Mouse (Mus musculus): ENCODE results near the gene Cyfip2. TPM values are rescaled to one million over a fixed set of nuclear protein-coding genes. Genes with fewer than 3 reads are reported as not detected.

Cyfip2 gene
- polyA plus RNA-seq, 2 experiments = 6.5 to 7.8 TPM

DNA sequence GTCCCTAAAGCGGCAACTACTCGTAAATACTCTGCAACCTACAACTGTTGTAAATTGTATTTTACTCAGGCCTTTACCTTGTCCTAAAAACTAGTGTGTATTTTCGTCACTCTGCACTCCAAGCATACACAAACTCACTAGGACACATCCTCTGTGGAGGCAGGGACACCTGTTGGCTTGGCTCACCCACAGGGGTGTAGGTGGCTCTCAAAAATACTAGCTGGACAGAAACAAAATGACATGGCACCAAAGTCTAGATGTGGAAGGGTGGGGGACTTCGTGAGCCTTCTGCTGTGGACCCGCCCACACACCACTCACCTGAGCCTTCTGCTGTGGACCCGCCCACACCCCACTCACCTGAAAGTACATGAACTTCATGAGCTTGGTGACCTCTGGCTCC, 28.9 kb downstream of the Cyfip2 start:
- Histone ChIP-seq H3K4me2 (replicated peaks; ENCODE audit: low read depth, low read length, severe bottlenecking) (no peak overlapping the region), H3K27me3 (ENCODE audit: control insufficient read depth, insufficient read depth, low read length) (no peaks in the 10 kb centered on the region), H3K27ac (replicated peaks; ENCODE audit: low read depth, low read length) (no peak overlapping the region), H3K9me3 (ENCODE audit: control insufficient read depth, low read length) (no peaks in the 10 kb centered on the region), H3K4me1 (ENCODE audit: control insufficient read depth, insufficient read depth, low read length) (no peaks in the 10 kb centered on the region), H3K36me3 (ENCODE audit: control insufficient read depth, insufficient read depth, low read length) (peaks cover 12% of the 10 kb centered on the region; the same call in 1 of the 2 replicates), H3K4me3 (replicated peaks; ENCODE audit: low read length) (no peak overlapping the region), H3K9ac (ENCODE audit: low read depth, low read length, severe bottlenecking) (no peak overlapping the region)
- WGBS = 86% methylated on average over 6 of the region's 6 CpGs
- no peak for TF ChIP-seq POLR2A (IDR thresholded peaks at IDR 0.05; ENCODE audit: borderline replicate concordance, extremely low read depth, insufficient read depth, insufficient read length)
- DNase-seq (ENCODE audit: low spot score) (no peak), ATAC-seq (ENCODE audit: low FRiP score, low read depth) (no peak)

DNA sequence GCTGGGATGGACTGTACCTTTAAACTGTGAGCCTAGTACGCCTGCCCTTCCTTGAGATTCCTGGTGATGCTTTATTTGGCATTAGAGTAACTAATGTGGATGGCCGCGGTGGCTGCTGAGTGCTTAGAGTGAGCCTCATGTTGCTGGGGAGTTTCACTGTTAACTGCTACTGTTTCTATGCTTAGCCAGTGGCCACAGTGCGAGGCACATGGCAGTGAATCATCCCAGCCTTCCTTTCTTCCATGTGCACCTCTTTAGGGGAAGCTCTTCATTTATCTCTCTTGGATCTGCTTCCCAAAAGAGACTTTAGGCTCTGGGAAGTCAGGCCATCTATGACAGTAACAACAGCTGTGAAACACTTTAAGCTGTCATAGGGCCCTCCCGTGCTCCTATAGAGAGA, 30.0 kb downstream of the Cyfip2 start:
- Histone ChIP-seq H3K36me3 (ENCODE audit: control insufficient read depth, insufficient read depth, low read length) (peaks cover 12% of the 10 kb centered on the region), H3K4me2 (replicated peaks; ENCODE audit: low read depth, low read length, severe bottlenecking) (no peak overlapping the region), H3K9ac (ENCODE audit: low read depth, low read length, severe bottlenecking) (no peak overlapping the region), H3K9me3 (ENCODE audit: control insufficient read depth, low read length) (no peaks in the 10 kb centered on the region), H3K4me1 (ENCODE audit: control insufficient read depth, insufficient read depth, low read length) (no peaks in the 10 kb centered on the region), H3K27ac (replicated peaks; ENCODE audit: low read depth, low read length) (no peak overlapping the region), H3K27me3 (ENCODE audit: control insufficient read depth, insufficient read depth, low read length) (no peaks in the 10 kb centered on the region), H3K4me3 (replicated peaks; ENCODE audit: low read length) (no peak overlapping the region)
- no peak for TF ChIP-seq POLR2A (IDR thresholded peaks at IDR 0.05; ENCODE audit: borderline replicate concordance, extremely low read depth, insufficient read depth, insufficient read length)
- DNase-seq (ENCODE audit: low spot score) (no peak), ATAC-seq (ENCODE audit: low FRiP score, low read depth) (no peak)
- 90% methylated on average over 5 of the region's 5 CpGs for WGBS

DNA sequence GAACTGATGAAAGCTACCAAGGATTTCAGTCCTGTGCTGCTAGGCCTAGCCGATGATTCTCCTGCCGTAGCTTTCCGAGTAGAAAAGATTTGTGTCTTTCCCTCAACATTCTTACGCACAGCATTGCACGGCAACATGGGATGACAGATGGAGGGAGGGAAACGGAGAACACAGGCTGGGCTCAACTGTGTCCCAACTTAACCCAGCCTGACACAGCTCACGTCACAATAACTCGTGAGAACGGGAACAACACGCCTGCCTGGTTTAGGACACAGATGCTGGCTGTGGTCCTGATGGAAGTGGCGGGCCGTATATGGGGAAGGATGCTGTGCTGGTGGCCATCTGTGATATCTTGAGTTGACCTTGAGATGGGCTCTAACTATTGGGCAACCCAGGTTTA, 34.0 kb downstream of the Cyfip2 start:
- no peak for ATAC-seq (ENCODE audit: low FRiP score, low read depth)
- H3K9me3 ChIP-seq (ENCODE audit: control insufficient read depth, low read length) = no peaks in the 10 kb centered on the region
- no peak for DNase-seq (ENCODE audit: low spot score)
- H3K36me3 ChIP-seq (ENCODE audit: control insufficient read depth, insufficient read depth, low read length) = peaks cover 11% of the 10 kb centered on the region
- H3K4me3 ChIP-seq (replicated peaks; ENCODE audit: low read length) = no peak overlapping the region
- no peak overlapping the region for H3K27ac ChIP-seq (replicated peaks; ENCODE audit: low read depth, low read length)
- H3K27me3 ChIP-seq (ENCODE audit: control insufficient read depth, insufficient read depth, low read length) = no peaks in the 10 kb centered on the region
- no peak for TF ChIP-seq POLR2A (IDR thresholded peaks at IDR 0.05; ENCODE audit: borderline replicate concordance, extremely low read depth, insufficient read depth, insufficient read length)
- no peaks in the 10 kb centered on the region for H3K4me1 ChIP-seq (ENCODE audit: control insufficient read depth, insufficient read depth, low read length)
- no peak overlapping the region for H3K9ac ChIP-seq (ENCODE audit: low read depth, low read length, severe bottlenecking)
- WGBS = 91% methylated on average over 12 of the region's 12 CpGs
- no peak overlapping the region for H3K4me2 ChIP-seq (replicated peaks; ENCODE audit: low read depth, low read length, severe bottlenecking)

DNA sequence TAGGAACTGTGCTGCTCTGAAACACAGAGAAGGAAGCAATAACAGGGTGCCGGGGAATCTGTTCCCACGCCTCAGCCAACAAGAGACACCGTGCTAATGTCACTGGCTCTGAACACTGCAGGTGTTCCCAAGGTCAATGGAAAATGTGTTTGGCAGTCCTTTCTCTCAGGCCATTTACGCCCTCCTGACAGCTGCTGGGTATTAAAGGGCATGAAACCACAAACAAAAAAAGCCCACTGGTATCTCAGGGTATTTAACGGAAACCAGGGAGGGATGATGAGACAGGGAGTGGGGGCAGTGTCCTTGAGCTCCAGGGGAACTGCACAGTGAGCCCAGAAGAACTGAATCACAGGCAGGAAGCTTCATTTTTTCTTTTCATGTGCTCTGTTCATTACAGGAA, 34.5 kb downstream of the Cyfip2 start:
- Histone ChIP-seq H3K9me3 (ENCODE audit: control insufficient read depth, low read length) (no peaks in the 10 kb centered on the region), H3K4me1 (ENCODE audit: control insufficient read depth, insufficient read depth, low read length) (no peaks in the 10 kb centered on the region), H3K9ac (ENCODE audit: low read depth, low read length, severe bottlenecking) (no peak overlapping the region), H3K4me2 (replicated peaks; ENCODE audit: low read depth, low read length, severe bottlenecking) (no peak overlapping the region), H3K4me3 (replicated peaks; ENCODE audit: low read length) (no peak overlapping the region), H3K36me3 (ENCODE audit: control insufficient read depth, insufficient read depth, low read length) (peaks cover 9% of the 10 kb centered on the region), H3K27me3 (ENCODE audit: control insufficient read depth, insufficient read depth, low read length) (no peaks in the 10 kb centered on the region), H3K27ac (replicated peaks; ENCODE audit: low read depth, low read length) (no peak overlapping the region)
- no peak for DNase-seq (ENCODE audit: low spot score)
- no peak for ATAC-seq (ENCODE audit: low FRiP score, low read depth)
- TF ChIP-seq POLR2A (IDR thresholded peaks at IDR 0.05; ENCODE audit: borderline replicate concordance, extremely low read depth, insufficient read depth, insufficient read length) = no peak
- WGBS = 69% methylated on average over 5 of the region's 5 CpGs

DNA sequence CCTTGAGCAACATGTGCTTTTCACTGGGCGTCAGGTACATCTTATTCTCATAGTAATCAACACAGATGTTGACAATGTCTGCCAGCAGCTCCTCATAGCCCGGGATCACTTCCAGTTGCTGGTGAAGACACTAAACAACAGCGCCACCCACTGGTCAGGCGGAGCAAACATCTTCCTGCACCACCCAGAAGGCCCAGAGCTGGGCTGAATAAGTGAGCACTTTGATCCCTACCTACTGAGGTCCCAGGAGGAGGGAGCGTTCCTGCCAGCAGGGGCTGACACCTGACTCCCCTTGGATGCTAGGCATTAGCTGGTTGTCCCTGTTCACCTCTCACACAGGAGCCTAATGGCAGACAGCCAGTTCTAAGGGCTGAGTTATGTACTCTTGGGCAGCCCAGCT, 35.9 kb downstream of the Cyfip2 start:
- Histone ChIP-seq H3K4me2 (replicated peaks; ENCODE audit: low read depth, low read length, severe bottlenecking) (no peak overlapping the region), H3K9me3 (ENCODE audit: control insufficient read depth, low read length) (no peaks in the 10 kb centered on the region), H3K27me3 (ENCODE audit: control insufficient read depth, insufficient read depth, low read length) (no peaks in the 10 kb centered on the region), H3K4me3 (replicated peaks; ENCODE audit: low read length) (no peak overlapping the region), H3K4me1 (ENCODE audit: control insufficient read depth, insufficient read depth, low read length) (no peaks in the 10 kb centered on the region), H3K27ac (replicated peaks; ENCODE audit: low read depth, low read length) (no peak overlapping the region), H3K36me3 (ENCODE audit: control insufficient read depth, insufficient read depth, low read length) (peaks cover 6% of the 10 kb centered on the region), H3K9ac (ENCODE audit: low read depth, low read length, severe bottlenecking) (no peak overlapping the region)
- WGBS = 43% methylated on average over 5 of the region's 5 CpGs
- DNase-seq (ENCODE audit: low spot score) (no peak), ATAC-seq (ENCODE audit: low FRiP score, low read depth) (no peak)
- TF ChIP-seq POLR2A (IDR thresholded peaks at IDR 0.05; ENCODE audit: borderline replicate concordance, extremely low read depth, insufficient read depth, insufficient read length) = no peak

DNA sequence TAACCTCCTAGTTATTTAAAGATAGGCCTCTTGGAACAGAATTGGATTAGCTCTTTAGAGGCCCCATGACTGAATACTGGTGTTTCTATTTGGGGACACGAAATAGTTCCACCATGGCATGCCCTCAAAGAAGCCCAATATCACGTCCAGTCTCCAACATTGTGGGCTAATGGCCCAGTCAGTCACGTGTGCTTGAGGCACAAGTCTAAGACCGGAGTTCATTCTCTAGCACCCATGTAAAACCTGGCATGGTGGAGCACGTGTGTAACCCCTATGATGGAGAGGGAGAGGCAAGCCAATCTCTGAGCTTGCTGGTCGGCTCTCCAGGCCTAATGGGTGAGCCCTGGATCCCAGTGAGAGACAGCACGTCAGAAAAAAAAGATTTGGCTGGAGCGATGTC, 36.5 kb downstream of the Cyfip2 start:
- WGBS = 92% methylated on average over 8 of the region's 8 CpGs
- TF ChIP-seq POLR2A (IDR thresholded peaks at IDR 0.05; ENCODE audit: borderline replicate concordance, extremely low read depth, insufficient read depth, insufficient read length) = no peak
- Histone ChIP-seq H3K4me3 (replicated peaks; ENCODE audit: low read length) (no peak overlapping the region), H3K9ac (ENCODE audit: low read depth, low read length, severe bottlenecking) (no peak overlapping the region), H3K27me3 (ENCODE audit: control insufficient read depth, insufficient read depth, low read length) (no peaks in the 10 kb centered on the region), H3K4me1 (ENCODE audit: control insufficient read depth, insufficient read depth, low read length) (no peaks in the 10 kb centered on the region), H3K9me3 (ENCODE audit: control insufficient read depth, low read length) (no peaks in the 10 kb centered on the region), H3K36me3 (ENCODE audit: control insufficient read depth, insufficient read depth, low read length) (peaks cover 6% of the 10 kb centered on the region), H3K4me2 (replicated peaks; ENCODE audit: low read depth, low read length, severe bottlenecking) (no peak overlapping the region), H3K27ac (replicated peaks; ENCODE audit: low read depth, low read length) (no peak overlapping the region)
- ATAC-seq (ENCODE audit: low FRiP score, low read depth) (no peak), DNase-seq (ENCODE audit: low spot score) (no peak)
